Mouse (Mus musculus) neural tube, embryonic 12.5 days (tissue): Measurements from ENCODE around the gene Ctse. TPM values are rescaled to one million over a fixed set of nuclear protein-coding genes. Genes with fewer than 3 reads are reported as not detected.
"Not testable (repeated sequence)": the region's sequence is repeated elsewhere in the genome, so short reads cannot be mapped to it uniquely, and the experiment has no call there.

Experiments
- ATAC-seq: fragments of 200-750 bp; cut with Nextera tagmentation; 2 replicates; pipeline ENCODE4 v1.8.0; 2017; ENCODE audit warnings: low read depth, mild to moderate bottlenecking, moderate TSS enrichment, moderate library complexity; ENCODE audit not compliant: low FRiP score
- H3K27ac ChIP-seq: fragments of 300-500 bp; sonication (generic); 2 replicates; pipeline ENCODE4 v1.5.1; 2016
- H3K27me3 ChIP-seq: fragments of 300-500 bp; sonication (generic); replicated peaks from 2 replicates; pipeline ENCODE4 v1.6.1; 2016; ENCODE audit warnings: mild to moderate bottlenecking
- H3K36me3 ChIP-seq: fragments of 300-500 bp; sonication (generic); 2 replicates; pipeline ENCODE4 v1.6.1; 2016; ENCODE audit warnings: mild to moderate bottlenecking
- H3K4me1 ChIP-seq: fragments of 300-500 bp; sonication (generic); 2 replicates; pipeline ENCODE4 v1.6.1; 2016
- H3K4me2 ChIP-seq: fragments of 300-500 bp; sonication (generic); replicated peaks from 2 replicates; pipeline ENCODE4 v1.6.1; 2016; ENCODE audit warnings: mild to moderate bottlenecking
- H3K4me3 ChIP-seq: fragments of 300-500 bp; sonication (generic); 2 replicates; pipeline ENCODE4 v1.5.1; 2016
- H3K9ac ChIP-seq: fragments of 300-500 bp; sonication (generic); 2 replicates; pipeline ENCODE4 v1.6.1; 2016; ENCODE audit warnings: mild to moderate bottlenecking
- H3K9me3 ChIP-seq: fragments of 300-500 bp; sonication (generic); 2 replicates; pipeline ENCODE4 v1.6.1; 2016; ENCODE audit warnings: mild to moderate bottlenecking
- WGBS: fragments of 180-500 bp; shearing (Covaris S2); methylation state at CpG from one replicate; pipeline ENCODE4 v1.1.7; 2016; 5-methylcytosine and 5-hydroxymethylcytosine counted together
- polyA plus RNA-seq: library from polyadenylated mRNA; unstranded; fragments of >200 nt; fragmentation: Nextera tagmentation; extraction: Ambion mirVana; gene quantifications from 2 replicates; pipeline ENCODE4 v1.2.1, GENCODE M21; 2016

Gene Ctse
- polyA plus RNA-seq, 1 experiment from 2014 or later: 0.11 TPM

DNA sequence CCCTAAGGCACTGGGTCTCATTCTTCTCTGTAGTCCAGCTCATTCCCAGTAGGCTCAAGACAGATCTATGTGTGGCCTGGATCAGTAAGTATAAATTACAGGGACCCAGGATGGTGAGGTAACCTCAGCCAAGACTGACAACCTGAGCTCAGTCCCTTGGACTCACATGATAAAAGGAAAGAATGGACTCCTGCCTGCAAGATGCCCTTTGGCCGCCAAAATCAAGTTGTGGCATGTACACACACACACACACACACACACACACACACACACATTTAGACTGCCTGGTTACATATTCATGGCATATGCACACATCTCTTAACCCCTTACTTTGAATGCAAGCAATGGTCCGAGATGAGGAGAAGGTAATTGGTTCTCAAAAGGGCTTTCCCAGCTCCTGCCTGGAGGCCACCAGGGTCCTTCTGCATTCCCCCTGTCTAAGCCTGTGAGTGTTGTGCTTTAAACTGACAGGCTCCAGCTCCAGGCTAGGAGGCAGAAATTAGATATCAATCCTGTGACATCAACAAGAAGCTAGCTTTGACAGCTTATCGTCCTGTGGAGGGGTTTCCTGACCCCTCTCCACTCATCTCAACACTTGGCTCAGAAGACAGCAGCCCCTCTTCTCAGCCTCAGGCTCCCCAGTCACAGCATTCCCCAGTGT is 13.8 kb upstream of the Ctse start:
- ATAC-seq: no peak
- H3K27me3 ChIP-seq: no peaks in the 10 kb centered on the region
- no peaks in the 10 kb centered on the region for H3K4me1 ChIP-seq
- H3K4me3 ChIP-seq: no peak overlapping the region
- no peak overlapping the region for H3K27ac ChIP-seq
- H3K36me3 ChIP-seq: no peaks in the 10 kb centered on the region
- 83% methylated on average over 3 of the region's 3 CpGs for WGBS
- H3K9ac ChIP-seq: no peak overlapping the region
- H3K4me2 ChIP-seq: no peak overlapping the region
- peaks cover 5% of the 10 kb centered on the region; the same call in 1 of the 2 replicates for H3K9me3 ChIP-seq

DNA sequence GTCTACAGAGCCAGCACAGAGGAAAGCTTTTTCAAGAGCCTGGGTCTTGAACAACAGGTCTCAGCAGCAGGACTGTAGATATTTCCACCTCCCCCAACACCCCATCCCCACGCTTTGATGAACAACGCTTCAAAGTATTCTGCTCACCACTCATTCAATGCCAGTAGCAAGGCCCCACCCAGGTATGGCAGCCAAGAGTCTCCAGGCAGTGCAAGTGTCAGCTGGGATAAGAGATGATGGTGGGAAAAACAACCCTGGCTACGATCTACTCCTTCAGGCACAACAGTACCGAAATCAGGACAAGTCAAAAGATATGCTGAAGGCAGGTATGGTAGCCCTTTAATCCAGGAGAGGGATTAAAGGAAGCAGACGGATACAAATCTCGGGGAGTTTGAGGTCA is 11.9 kb upstream of the Ctse start:
- H3K27me3 ChIP-seq: no peaks in the 10 kb centered on the region
- WGBS: 91% methylated on average over 6 of the region's 6 CpGs
- no peak for ATAC-seq
- no peaks in the 10 kb centered on the region for H3K36me3 ChIP-seq
- H3K27ac ChIP-seq: no peak overlapping the region
- H3K4me2 ChIP-seq: no peak overlapping the region
- no peaks in the 10 kb centered on the region for H3K9me3 ChIP-seq
- H3K4me1 ChIP-seq: no peaks in the 10 kb centered on the region
- H3K4me3 ChIP-seq: no peak overlapping the region
- H3K9ac ChIP-seq: no peak overlapping the region

DNA sequence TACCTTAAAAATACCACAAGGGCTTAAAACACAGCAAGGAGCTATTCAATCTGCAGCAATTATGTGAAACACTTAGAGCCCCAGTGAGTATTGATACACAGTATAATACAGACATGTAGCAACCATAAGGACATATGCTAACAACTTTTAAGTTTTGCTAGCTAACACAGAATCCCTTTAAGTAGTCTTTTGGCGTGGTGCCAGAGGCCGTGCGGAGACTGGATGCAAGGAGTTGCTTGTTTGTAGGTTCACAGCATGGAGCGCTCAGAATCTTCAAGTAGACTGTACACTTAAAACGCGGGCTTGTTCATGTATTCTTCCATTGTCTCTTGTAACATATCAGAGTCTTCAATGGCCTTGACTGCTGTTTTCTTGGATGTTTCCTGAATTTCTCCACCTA is 5.9 kb upstream of the Ctse start:
- H3K9me3 ChIP-seq, H3K9ac ChIP-seq, H3K4me2 ChIP-seq, H3K27me3 ChIP-seq, ATAC-seq, H3K27ac ChIP-seq, H3K36me3 ChIP-seq, H3K4me1 ChIP-seq, H3K4me3 ChIP-seq: not testable (repeated sequence)
- 72% methylated on average over 6 of the region's 6 CpGs for WGBS

DNA sequence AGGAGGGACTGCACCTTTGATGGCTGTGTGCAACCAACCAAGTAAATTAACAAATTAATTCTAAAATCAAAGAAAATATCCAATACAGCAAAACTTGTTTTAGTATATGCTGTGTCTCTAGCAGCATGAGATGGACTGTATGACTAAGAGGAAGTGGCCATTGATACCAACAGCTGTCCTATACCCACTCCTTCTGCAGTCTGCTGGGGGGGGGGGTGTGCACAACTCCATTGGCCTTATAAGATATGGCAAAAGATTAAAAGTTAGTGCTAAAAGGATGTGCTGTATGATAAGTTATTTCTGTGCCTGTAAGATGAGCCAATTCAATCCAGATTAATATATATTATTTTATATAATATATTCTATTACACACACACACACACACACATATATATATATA is 3.6 kb upstream of the Ctse start:
- H3K4me2 ChIP-seq: no peak overlapping the region

DNA sequence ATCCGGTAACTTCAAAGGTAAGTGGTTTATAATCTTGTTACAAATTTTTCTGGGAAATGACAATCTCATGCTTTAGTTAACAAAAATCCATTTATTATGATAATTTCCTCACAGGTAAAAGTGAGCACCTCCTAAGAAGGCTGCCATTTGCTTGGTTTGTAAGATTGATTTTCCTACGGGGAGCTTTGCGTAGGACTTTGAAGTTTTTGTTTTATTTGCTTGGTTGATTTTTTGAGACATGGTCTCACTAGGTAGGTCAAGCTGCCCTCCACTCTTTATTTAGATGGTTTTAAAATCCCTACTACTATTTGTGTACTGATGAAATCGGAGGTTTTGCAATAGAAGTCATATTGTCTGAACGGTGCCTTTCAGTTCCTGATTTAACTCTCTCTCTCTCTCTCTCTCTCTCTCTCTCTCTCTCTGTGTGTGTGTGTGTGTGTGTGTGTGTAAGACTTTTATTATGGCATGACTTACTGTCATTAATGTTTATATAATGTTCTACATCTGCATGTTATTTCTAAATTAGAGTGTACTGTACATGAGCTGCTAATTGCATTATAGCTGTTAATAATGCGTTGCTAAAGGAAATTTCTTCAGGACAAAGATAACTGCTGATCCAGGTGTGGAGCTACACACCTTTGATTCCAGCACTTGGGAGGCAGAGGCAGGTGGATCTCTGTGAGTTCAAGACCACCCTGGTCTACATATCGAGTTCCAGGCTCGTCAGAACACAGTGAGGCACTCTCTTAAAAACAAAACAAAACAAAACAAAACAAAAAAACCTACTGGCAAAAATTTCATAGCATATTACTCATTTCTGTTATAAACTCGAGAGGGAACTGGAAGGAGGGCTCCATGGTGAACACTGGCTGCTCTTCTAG is 675 bp downstream of the Ctse start:
- Histone ChIP-seq H3K4me1 (no peaks in the 10 kb centered on the region), H3K36me3 (no peaks in the 10 kb centered on the region), H3K27ac (no peak overlapping the region), H3K27me3 (no peaks in the 10 kb centered on the region), H3K9ac (no peak overlapping the region), H3K4me3 (no peak overlapping the region), H3K4me2 (no peak overlapping the region), H3K9me3 (no peaks in the 10 kb centered on the region)
- WGBS: 90% methylated on average over 9 of the region's 9 CpGs
- no peak for ATAC-seq

More for the DNA sequence above, 3.6 kb upstream of the Ctse start:
- ATAC-seq: no peak
- Histone ChIP-seq H3K4me3 (no peak overlapping the region), H3K4me1 (no peaks in the 10 kb centered on the region), H3K9me3 (no peaks in the 10 kb centered on the region), H3K36me3 (no peaks in the 10 kb centered on the region), H3K9ac (no peak overlapping the region), H3K27ac (no peak overlapping the region), H3K27me3 (no peaks in the 10 kb centered on the region)

DNA sequence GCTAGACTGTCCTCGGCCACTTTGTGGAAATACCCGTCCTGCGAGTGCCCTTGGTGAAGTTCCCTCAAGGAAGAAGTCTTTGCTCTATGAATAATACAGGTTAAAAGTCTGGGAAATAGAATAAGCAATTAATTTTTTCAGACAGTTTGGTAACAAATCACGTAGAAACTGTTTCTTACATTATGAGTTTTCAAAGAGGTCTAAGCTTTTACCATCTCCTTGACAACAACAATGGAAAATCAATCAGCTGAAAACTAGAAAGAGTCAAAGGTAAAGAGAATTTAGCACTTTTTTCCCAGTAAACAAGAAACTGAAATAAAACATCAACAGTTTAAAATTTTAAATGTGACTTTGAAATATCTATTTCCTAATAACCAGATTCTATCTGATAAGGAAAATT is 2.0 kb downstream of the Ctse start:
- no peak overlapping the region for H3K4me3 ChIP-seq
- H3K27ac ChIP-seq: no peak overlapping the region
- ATAC-seq: no peak
- no peaks in the 10 kb centered on the region for H3K4me1 ChIP-seq
- no peaks in the 10 kb centered on the region for H3K9me3 ChIP-seq
- WGBS: 83% methylated on average over 4 of the region's 4 CpGs
- H3K4me2 ChIP-seq: no peak overlapping the region
- no peaks in the 10 kb centered on the region for H3K36me3 ChIP-seq
- H3K27me3 ChIP-seq: no peaks in the 10 kb centered on the region
- no peak overlapping the region for H3K9ac ChIP-seq

DNA sequence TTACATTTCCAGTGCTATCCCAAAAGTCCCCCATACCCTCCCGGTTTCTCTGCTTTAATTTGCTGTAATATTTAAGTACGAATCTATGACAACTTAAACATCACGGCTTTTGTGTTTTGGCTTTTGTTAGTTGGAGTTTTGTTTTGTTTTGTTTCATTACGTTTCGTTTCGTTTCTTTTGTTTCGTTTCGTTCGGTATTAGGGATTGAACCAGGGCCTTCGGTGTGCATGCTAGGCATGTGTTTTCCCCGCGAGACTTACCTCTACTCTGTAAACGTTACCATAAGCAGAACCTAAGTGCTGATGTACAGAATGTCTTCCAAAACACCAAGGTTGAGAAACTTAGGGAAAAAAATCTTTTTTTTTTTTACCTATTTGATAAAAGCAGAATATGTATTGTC is 3.5 kb downstream of the Ctse start:
- H3K4me2 ChIP-seq: no peak overlapping the region
- H3K27me3 ChIP-seq: no peaks in the 10 kb centered on the region
- H3K9ac ChIP-seq: no peak overlapping the region
- H3K4me1 ChIP-seq: no peaks in the 10 kb centered on the region
- 94% methylated on average over 13 of the region's 13 CpGs for WGBS
- H3K4me3 ChIP-seq: no peak overlapping the region
- ATAC-seq: no peak
- no peak overlapping the region for H3K27ac ChIP-seq
- H3K36me3 ChIP-seq: no peaks in the 10 kb centered on the region
- no peaks in the 10 kb centered on the region for H3K9me3 ChIP-seq

DNA sequence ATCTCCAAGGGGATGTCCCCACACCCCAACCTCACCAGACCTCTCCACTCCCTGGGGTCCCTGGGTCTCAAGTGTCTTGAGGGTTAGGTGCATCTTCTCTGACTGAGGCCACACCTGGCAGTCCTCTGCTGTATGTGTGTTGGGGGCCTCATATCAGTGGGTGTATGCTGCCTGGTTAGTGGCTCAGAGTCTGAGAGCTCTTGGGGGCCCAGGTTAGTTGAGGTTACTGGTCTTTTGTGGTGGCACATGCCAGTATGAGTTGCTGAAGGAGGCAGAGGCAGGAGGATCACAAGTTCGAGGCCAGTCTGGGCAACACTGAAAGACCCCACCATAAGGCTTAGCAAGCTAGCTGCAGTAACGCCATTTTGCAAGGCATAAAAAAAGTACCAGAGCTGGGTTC is 4.1 kb downstream of the Ctse start:
- ATAC-seq: no peak
- no peak overlapping the region for H3K4me2 ChIP-seq
- 92% methylated on average over 2 of the region's 2 CpGs for WGBS

DNA sequence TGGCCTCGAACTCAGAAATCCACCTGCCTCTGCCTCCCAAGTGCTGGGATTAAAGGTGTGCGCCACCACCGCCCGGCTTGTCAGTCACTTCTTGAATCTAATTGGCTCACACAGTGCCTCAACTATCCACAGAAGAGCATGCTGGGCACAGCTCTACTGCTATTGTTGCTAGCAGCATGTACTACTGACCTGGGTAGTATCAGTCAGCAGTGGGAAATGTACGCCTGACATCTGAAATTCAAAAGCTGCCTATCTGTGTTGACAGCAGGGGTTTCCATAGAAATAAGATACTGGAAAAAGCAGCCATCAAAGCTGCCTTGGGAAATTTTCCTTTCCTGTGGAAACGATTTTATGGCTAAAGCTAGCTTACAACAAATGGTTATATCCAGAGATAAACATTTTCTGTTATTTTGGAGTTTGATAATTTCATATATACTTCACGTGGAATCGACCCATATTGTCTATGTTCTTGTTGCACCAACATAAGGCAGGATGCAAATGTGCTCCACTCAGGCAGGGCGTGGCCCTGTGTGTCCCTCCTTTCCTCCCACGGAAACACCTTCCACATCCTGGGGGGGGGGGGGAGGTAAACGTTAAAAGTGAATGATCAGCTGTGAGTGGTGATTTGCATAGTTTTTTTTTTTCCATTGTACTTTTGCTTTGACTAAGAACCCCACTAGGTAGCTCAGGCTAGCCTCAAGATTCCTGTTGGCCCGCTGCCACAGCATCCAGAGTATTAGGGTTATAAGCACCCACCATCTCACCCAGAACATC is 14.8 kb downstream of the Ctse start:
- H3K4me2 ChIP-seq: no peak overlapping the region
- H3K36me3 ChIP-seq: no peaks in the 10 kb centered on the region
- 80% methylated on average over 12 of the region's 12 CpGs for WGBS
- H3K27me3 ChIP-seq: no peaks in the 10 kb centered on the region
- no peak overlapping the region for H3K27ac ChIP-seq
- no peak overlapping the region for H3K4me3 ChIP-seq
- H3K4me1 ChIP-seq: peaks cover 4% of the 10 kb centered on the region; the same call in 1 of the 2 replicates
- H3K9ac ChIP-seq: no peak overlapping the region
- ATAC-seq: no peak
- no peaks in the 10 kb centered on the region for H3K9me3 ChIP-seq

More for the DNA sequence above, 4.1 kb downstream of the Ctse start:
- H3K9me3 ChIP-seq: no peaks in the 10 kb centered on the region
- no peaks in the 10 kb centered on the region for H3K36me3 ChIP-seq
- no peak overlapping the region for H3K4me3 ChIP-seq
- no peaks in the 10 kb centered on the region for H3K27me3 ChIP-seq
- H3K27ac ChIP-seq: no peak overlapping the region
- H3K4me1 ChIP-seq: no peaks in the 10 kb centered on the region
- no peak overlapping the region for H3K9ac ChIP-seq

DNA sequence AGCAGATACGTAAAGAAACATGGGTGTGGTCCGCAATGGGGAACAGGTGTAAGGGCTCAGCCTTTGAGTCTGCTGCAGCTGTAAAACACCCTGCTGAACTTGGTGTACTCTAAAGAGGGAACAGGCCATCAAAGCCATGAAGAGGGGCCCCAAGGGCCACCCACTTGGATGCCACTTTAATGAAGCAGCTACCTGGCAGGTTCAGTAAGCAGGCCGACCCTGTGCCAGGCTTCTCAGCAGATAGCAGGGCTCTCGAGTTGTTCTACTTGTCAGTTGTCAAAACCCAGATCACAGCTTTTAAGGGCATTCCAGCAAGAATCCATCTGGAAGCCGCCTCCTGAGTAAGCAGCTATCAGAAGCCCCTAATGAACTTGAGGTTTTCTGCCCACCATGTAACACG is 17.5 kb downstream of the Ctse start:
- Histone ChIP-seq H3K4me2 (no peak overlapping the region), H3K4me3 (no peak overlapping the region), H3K27ac (no peak overlapping the region), H3K27me3 (no peaks in the 10 kb centered on the region), H3K9me3 (no peaks in the 10 kb centered on the region), H3K36me3 (no peaks in the 10 kb centered on the region), H3K4me1 (peaks cover 4% of the 10 kb centered on the region; the same call in 1 of the 2 replicates), H3K9ac (no peak overlapping the region)
- ATAC-seq: no peak
- WGBS: 84% methylated on average over 6 of the region's 6 CpGs

DNA sequence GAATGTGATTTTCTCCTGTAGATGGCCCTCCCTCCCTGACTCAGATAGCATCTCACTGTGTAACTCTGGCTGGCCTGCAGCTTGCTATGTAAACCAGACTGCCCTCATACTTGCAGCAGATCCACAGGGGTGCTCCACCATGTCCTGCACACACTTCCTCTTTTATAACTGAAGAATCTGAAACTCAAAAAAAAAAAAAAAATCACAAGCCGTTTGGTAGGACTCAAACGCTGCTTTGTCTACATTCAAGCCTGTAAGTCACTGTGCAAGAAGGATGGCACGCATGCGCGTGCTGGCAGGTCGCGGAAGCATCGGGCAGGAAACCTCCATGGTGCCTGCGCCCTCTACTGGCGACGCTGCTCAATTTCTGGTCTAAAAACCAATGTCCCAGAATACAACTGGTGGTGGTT is 19.8 kb downstream of the Ctse start:
- under 1% methylated on average over 11 of the region's 11 CpGs for WGBS
- H3K9ac ChIP-seq: peak overlapping the region; percentile 52
- peak overlapping the region; percentile 5; the same call in 1 of the 2 replicates for H3K27ac ChIP-seq
- peak; percentile 88 for ATAC-seq
- peaks cover 4% of the 10 kb centered on the region; the same call in 1 of the 2 replicates for H3K4me1 ChIP-seq
- no peaks in the 10 kb centered on the region for H3K27me3 ChIP-seq
- H3K9me3 ChIP-seq: no peaks in the 10 kb centered on the region
- no peak overlapping the region; the same call in 1 of the 2 replicates for H3K4me3 ChIP-seq
- peak overlapping the region; percentile 53 for H3K4me2 ChIP-seq
- H3K36me3 ChIP-seq: no peaks in the 10 kb centered on the region

DNA sequence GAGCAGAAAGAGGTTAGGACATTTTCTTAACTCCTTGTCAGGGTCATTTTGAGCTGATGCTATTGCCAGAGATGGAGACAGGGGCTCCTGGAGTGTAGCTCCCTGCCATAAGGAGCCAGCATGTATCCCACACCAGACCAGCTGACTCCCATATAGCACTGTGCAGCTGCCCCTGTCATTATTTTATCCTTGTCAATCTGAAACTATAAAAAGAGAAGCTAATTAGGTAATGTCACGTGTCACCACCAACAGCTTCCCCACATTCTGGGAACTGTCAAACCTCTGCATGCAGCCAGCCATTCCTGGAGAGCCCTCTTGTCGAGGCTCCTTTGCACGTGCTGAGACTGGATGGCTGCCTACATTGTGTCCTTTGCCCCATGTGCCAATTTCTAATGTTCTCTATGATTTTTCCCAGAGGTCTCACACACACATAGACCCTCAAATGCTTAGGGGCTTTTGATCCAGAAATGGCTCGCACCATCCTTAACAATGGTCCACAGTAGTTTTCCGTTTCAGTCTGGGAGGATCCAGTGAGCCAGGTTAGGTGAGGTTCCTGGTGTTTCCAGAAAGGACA is 21.5 kb downstream of the Ctse start:
- no peak for ATAC-seq
- Histone ChIP-seq H3K9ac (no peak overlapping the region), H3K27ac (no peak overlapping the region), H3K36me3 (no peaks in the 10 kb centered on the region), H3K27me3 (no peaks in the 10 kb centered on the region), H3K4me1 (peaks cover 4% of the 10 kb centered on the region; the same call in 1 of the 2 replicates), H3K4me2 (no peak overlapping the region), H3K4me3 (no peak overlapping the region), H3K9me3 (no peaks in the 10 kb centered on the region)
- WGBS: 78% methylated on average over 5 of the region's 5 CpGs
